Mouse (Mus musculus): ENCODE results near the gene E330034G19Rik.
"Not testable (repeated sequence)": the region's sequence is repeated elsewhere in the genome, so short reads cannot be mapped to it uniquely, and the experiment has no call there.

The E330034G19Rik gene

GRCm38 (mm10) chr14:24292914-24293313, at the start of gene E330034G19Rik:
E330034G19Rik (plus strand) TSS chr14:24293214.
- DNase-seq (ENCODE audit: extremely low read depth, insufficient read length, low spot score) = no peak

DNA sequence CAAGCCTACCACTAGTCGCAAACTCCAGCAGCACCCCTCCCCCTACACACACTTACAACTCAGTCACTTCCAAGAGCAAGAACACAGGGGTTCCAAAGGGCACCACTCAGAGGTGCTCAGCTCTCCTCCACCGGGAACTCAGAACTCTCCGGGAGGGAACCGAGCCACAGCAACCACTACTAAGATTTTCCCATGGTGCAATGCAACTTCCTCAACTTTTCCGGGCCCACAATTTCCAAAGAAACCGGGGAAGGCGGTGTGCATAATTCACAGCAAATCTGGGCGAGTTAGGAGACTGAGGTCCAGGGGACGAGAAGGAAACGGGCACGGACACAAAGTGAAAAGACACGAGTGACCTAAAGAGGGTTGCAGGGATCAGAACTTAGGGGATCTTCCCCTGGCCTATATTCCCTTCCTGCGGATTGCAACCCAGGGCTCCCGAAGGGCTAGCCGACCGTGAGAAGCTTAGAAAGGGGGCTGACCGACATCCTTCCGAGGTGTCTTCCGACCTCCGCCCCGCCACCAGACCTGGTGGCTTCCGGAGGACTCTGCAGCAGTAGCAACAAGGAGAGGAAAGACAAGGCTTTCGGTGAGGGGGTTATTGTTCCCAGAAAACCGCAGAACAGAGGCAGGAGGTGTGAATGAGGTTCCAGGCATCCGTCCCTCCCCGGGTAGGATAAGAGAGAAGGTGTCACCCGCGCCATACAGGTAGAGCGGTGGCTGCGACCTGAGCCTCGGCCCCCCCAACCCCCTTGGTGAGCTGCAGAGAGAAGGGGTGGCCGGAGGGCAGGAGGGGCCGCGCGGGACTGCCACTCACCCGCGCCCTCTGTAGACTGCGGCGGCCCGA, 48.5 kb upstream of the E330034G19Rik start:
- peak; percentile 33 for DNase-seq (ENCODE audit: extremely low read depth, insufficient read length, low spot score)

GRCm38 (mm10) chr14:24245177-24246081, 47.6 kb upstream of the E330034G19Rik start, which contains the start of gene Dlg5:
Dlg5 (minus strand) TSS chr14:24245920.
- DNase-seq (ENCODE audit: extremely low read depth, insufficient read length, low spot score) = peak; percentile 62

DNA sequence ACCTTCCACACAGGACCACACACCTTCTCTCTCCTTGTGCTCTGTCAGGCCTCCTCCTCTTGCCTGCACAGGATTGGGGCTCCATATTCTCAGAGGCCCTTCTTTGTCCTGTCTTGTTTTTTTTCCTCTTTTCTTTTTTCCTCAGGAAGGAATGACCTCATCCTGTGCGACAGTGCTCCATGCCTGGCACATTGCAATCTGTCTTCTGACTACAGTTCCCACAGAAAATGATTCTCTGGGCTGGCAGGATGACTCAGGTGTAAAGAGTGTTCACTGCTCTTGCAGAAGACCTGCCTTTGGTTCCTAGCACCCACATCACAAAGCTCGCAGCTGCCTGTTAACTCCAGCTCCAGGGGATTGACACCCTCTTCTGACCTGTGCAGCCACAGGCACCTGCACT, 43.1 kb upstream of the E330034G19Rik start:
- DNase-seq (ENCODE audit: extremely low read depth, insufficient read length, low spot score) = no peak

- DNase-seq (ENCODE audit: extremely low read depth, insufficient read length, low spot score) = no peak
Measured at GRCm38 (mm10) chr14:24251326-24251725, 41.7 kb upstream of the E330034G19Rik start.

DNA sequence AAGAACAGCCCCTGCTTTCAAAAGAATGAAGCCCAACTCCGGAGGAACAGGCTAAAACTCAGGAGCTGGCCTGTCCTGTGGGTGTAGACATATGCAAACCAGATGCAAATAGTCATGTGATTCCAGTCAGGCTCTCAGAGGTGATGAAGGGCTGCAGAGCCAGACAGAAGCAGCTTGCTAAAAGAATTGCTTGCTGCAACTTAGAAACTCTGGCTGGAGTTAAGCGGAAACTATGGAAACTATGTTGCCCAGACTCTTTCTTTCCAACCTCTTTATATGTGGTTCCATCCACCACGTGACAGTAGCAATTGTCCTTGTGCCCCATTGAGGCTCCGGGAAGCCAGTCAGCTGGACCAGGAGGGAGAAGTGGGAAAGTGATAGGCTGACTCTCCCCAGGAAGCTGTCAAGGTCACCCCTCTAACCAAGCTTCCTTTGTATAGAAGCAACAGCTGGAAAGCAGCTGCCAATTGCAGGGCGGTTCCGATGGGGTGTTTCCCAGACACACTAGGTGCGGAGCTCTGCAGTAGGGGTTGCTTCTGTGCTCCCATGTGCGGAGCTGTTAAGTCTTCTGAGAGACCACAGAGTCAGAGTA, 39.3 kb upstream of the E330034G19Rik start:
- no peak for DNase-seq (ENCODE audit: extremely low read depth, insufficient read length, low spot score)

DNA sequence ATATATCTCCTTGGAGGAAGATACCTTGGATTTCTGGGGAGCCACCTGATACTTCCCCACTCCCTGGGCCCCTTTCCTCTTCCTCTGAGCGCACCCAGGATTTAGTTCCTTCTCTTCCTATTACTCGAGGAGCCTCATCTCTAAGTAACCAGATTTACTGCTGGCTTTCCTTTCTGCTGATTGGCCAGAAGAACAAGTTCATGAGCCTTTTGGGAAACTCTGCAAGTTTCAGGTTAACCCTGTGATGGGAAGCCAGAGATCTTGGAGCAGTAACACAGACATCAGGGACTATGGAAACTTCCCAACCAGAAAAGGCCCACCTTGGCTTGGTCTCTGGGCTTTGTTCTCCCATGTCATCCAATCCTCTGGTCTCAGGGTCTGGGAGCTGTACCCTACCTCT, 37.1 kb upstream of the E330034G19Rik start:
- DNase-seq (ENCODE audit: extremely low read depth, insufficient read length, low spot score) = no peak

- no peak for DNase-seq (ENCODE audit: extremely low read depth, insufficient read length, low spot score)
Measured at GRCm38 (mm10) chr14:24260391-24260790, 32.6 kb upstream of the E330034G19Rik start.

DNA sequence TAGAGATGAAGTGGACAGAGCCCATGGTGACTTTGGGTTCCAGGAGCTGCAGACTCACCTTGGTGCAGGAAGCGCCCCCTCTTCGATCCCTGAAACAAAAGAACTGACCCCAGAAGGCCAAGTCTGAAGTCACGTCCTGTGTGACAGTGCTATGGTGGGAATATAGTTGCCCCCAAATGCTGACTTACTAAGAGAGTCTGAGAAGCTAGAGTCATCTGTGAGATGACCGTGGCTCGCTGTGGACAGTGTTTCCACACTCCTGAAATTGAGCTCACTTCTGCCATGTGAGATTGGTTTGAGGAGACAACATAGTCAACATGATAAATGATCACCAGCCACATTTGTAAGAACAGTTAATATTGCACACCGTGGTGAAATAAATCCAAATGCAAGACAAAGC, 30.6 kb upstream of the E330034G19Rik start:
- DNase-seq (ENCODE audit: extremely low read depth, insufficient read length, low spot score) = no peak

DNA sequence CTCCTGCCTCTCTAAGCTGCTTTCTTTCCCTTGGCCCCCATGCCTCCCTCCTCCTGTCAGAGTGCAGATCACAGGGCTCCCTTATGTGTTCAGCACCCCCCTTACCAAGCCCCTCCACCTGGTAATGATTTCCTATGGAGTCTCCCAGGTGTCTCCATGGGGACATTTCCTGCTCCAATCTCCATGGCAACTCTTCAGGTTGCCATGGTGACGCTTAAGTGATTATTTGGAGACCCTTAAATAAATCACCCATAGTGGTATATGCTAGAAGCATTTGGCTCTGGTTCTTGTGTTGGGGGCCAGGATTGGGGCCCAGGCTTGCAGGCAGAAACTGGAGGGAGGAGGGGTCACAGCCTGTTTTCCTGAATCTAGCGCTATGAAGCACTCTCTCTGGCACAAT, 30.1 kb upstream of the E330034G19Rik start:
- no peak for DNase-seq (ENCODE audit: extremely low read depth, insufficient read length, low spot score)

GRCm38 (mm10) chr14:24269571-24269970, 23.4 kb upstream of the E330034G19Rik start:
- DNase-seq (ENCODE audit: extremely low read depth, insufficient read length, low spot score) = peak; percentile 8

- peak; percentile 15 for DNase-seq (ENCODE audit: extremely low read depth, insufficient read length, low spot score)
Measured at GRCm38 (mm10) chr14:24273575-24273974, 19.4 kb upstream of the E330034G19Rik start.

- DNase-seq (ENCODE audit: extremely low read depth, insufficient read length, low spot score) = no peak
Measured at GRCm38 (mm10) chr14:24275534-24275933, 17.5 kb upstream of the E330034G19Rik start.

DNA sequence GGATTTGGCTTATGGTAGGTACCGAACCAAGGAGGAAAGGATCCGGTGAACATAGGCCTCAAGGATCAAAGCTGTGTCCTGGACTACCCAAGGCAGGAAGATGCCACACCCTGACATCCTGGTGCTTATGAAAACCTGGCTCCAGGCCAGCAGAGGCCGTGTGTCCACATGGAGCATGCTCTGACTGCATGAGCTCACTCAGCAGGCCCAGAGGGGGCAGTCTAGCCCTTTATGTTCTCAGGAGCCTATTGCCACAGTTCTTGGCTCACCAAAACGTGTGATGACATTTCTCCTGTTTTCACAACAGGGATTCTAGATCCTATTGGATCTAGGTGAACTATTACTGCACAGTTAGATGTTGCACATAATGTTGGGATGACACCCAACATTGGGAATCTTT, 11.7 kb upstream of the E330034G19Rik start:
- no peak for DNase-seq (ENCODE audit: extremely low read depth, insufficient read length, low spot score)

GRCm38 (mm10) chr14:24282276-24282675, 10.7 kb upstream of the E330034G19Rik start:
- no peak for DNase-seq (ENCODE audit: extremely low read depth, insufficient read length, low spot score)

GRCm38 (mm10) chr14:24286136-24286535, 6.9 kb upstream of the E330034G19Rik start:
- no peak for DNase-seq (ENCODE audit: extremely low read depth, insufficient read length, low spot score)

DNA sequence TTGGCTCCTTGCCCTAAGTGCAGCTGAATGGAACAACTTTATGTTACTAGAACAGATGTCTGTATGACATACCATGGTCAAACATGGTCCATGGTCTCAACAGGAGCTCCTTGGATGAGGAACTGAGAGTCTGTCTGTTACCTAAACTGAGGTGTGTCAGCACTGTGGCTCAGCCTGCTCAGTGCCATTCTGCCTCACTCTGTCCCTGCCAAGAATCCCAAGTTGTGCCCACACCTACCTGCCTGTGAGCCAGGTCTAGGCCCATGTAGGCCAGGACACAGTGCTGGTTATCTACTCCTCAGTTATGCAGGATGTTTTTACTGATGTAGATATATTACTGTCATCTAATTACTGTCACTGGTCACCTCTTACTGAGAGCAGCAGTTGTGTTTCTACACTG, 2.3 kb upstream of the E330034G19Rik start:
- DNase-seq (ENCODE audit: extremely low read depth, insufficient read length, low spot score) = no peak

DNA sequence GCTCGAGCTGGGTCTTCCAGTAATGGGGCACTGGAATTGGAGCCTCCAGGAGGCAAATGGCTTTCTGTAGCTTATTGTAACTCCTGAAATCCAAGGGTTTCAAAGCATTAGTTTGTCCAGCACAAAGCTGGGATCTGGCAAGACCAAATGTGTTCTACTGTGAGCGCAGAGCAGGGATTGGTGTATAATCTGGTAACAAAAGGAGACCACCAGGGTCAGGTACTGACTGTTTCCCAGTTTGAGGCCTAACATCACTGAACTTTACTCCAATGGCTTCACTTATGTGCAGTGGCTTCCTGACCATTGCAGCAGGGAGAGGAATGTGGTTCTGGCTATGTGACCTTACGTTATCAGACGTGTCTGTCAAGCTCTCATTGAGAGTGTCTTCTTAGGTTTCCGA, 617 bp downstream of the E330034G19Rik start:
- no peak for DNase-seq (ENCODE audit: extremely low read depth, insufficient read length, low spot score)

DNA sequence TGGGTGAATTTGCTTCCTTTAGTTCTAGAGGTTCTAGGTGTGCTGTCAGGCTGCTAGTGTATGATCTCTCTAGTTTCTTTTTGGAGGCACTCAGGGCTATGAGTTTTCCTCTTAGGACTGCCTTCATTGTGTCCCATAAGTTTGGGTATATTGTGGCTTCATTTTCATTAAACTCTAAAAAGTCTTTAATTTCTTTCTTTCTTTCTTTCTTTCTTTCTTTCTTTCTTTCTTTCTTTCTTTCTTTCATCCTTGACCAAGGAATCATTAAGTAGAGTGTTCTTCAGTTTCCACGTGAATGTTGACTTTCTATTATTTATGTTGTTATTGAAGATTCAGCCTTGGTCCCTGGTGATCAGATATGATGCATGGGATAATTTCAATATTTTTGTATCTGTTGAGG, 9.1 kb downstream of the E330034G19Rik start:
- DNase-seq (ENCODE audit: extremely low read depth, insufficient read length, low spot score) = not testable (repeated sequence)

DNA sequence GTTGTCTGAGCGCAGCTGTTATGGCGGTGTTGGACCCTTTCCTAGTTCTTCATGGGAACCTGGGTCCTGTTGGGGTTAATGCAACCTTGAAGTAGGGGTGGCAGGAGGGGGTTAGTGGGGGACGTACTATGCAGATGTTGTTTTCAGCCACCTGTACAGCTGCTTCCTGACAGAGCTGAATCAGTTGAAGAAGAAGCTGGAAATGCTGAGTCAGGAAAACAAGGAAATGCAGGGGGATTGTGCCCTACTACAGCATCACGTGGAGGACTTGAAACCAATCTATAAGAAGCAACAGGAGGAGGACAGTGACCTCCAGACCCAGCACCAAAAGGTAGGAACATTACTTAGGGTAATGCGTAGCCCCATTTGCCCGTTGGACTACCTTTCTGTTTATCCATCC, 13.7 kb downstream of the E330034G19Rik start:
- no peak for DNase-seq (ENCODE audit: extremely low read depth, insufficient read length, low spot score)

DNA sequence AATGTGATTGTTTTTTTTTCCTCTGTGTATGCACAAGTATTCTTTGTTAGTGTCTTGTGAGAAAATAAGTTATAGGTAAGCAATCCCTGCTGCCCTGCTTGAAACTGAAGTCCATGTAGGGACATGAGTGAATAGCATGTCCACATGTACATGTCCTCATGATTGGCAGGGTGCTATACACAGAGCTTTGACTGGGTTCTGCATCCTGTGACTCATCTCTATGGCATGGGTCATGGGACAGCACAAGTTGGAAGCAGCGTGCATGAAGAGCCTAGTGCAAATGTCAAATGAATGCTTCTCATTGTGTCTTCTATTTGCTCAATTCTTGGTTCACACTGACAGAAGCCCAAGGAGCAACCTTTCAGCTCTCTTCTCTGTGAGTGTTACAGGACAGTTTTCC, 14.1 kb downstream of the E330034G19Rik start:
- DNase-seq (ENCODE audit: extremely low read depth, insufficient read length, low spot score) = peak; percentile 34
